Mouse (Mus musculus): Measurements from ENCODE around the gene Cfdp1.

DNA sequence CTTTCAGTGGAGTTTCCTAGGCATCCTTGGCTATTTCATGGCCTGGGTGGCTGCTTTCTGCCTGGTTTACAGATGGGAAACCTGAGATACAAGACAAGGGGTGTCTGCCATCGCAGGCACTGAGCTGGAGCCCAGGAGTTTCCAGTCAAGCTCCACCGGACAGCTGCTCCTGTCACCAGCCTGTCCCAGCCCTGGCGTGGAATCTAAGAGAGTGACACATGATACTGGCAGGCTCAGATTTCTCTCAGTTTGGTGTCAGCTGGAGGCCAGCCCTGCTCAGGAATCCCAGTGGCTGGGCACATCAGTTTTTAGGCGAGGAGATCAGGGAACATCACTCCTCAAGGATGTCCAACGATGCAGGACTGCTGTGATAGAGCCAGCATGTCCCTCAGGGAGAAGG lies 48.0 kb upstream of the Cfdp1 start:
- no peak for TF ChIP-seq GATA1 (IDR thresholded peaks at IDR 0.05; ENCODE audit: borderline replicate concordance, low read length)
- no peak for TF ChIP-seq FLI1 (IDR thresholded peaks at IDR 0.05; ENCODE audit: low read length)

All from megakaryocyte, embryonic 14.5 days (primary cell).